Mouse (Mus musculus) fat pad, adult 2 months (tissue): ENCODE measurements at regions not wholly inside any gene's neighbourhood (a gene's known extent, or its start where the extent isn't known, plus 50 kb on each side); places are given as distances from the start of the nearest gene placed in this dataset.

Experiments
- DNase-seq: peaks from one replicate; pipeline ENCODE4 v3.0.0-alpha.2; 2011; ENCODE audit warnings: low read depth, low spot score; ENCODE audit errors: extremely low read depth

- no peak for DNase-seq
These were observed 53.4 kb upstream of the Jun start for GRCm38 (mm10) chr4:95105424-95105823.

GRCm38 (mm10) chr4:95105926-95106622, 54.1 kb upstream of the Jun start:
- DNase-seq = no peak

DNA sequence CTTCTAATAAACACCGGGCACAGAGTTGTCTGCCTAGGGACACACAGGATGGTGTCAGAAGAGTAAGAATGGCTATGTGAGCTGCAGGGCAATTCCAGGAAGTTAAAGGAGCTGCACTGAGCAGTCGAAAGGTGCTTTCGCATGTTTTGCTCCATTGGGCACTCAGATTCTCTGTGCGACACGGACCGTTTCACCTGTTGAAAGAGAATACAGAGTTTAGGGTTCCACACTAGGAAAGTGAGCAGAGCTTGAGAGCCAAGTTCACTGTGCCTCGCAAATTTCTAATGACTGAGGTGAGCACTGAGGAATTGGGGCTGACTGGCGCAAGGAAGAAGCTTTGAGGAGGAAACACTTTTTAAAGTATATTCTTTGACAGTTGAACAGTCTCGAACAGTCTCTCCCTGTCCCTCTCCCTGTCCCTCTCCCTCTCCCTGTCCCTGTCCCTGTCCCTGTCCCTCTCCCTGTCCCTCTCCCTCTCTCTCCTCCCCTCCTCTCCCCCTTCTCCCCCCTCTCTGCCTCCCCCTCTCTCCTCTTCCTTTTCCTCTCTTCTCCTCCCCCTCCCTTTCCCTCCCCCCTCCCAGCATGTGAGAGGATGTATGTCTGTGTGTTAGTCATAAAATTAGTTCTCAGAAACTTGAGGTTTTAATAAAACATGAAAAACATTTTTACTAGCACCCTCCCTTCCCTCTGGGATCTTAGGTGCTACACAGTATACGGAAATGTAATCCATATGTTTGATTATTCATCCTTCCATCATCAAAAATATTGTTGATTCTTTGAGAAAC, 55.1 kb upstream of the Jun start:
- DNase-seq = no peak

- no peak for DNase-seq
These were observed 56.8 kb upstream of the Jun start for GRCm38 (mm10) chr4:95108811-95109210.

- no peak for DNase-seq
These were observed 58.8 kb upstream of the Jun start for GRCm38 (mm10) chr4:95110828-95111227.

DNA sequence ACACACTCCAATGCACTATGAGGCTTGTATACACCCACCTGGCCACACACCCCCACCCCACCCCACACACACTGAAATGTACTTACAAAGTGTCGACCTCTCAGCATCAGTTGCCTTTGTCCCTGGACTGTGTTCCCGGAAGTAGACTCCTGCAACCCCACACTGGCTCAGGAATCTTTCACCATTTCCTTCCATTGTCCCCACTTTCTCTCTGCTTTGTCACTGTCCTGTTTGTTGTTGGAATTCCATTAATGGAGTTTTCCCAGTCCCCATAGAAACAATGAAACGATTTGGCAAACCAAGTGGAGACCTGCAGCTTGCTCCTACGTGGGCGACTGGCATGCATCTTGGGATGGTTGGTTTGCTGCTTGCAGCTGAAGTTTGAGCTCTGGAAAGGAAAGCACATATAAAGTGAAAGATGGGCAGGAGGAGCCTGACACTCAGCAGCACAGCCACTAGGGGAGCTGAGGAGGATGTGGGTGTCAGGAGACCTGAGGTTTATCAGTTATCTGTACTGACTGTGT, 65.2 kb upstream of the Jun start:
- no peak for DNase-seq

DNA sequence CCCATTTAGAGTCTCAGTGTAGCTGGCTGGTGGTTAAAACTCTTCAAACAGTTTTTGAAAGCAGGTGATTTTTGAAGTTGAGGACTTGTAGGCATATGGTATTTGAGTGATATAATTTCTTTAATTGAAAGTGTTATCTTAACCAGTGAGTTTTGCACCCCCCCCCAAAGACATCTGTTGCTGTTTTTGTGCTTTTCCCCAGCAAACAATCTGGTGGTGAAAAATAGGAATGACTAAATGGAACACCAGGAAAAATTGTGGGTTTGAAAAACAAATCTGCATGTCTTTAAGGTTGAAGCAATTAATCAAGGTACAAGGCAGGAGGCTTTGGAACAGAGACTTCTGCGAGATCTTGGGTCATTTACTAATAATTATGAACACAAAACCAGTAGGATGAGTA, 68.9 kb upstream of the Jun start:
- no peak for DNase-seq

GRCm38 (mm10) chr4:95125346-95125745, 73.3 kb upstream of the Jun start:
- DNase-seq = no peak

GRCm38 (mm10) chr4:95127970-95128369, 75.9 kb upstream of the Jun start:
- no peak for DNase-seq

- no peak for DNase-seq
These were observed 81.8 kb upstream of the Jun start for GRCm38 (mm10) chr4:95133815-95134214.

- no peak for DNase-seq
These were observed 82.6 kb upstream of the Jun start for GRCm38 (mm10) chr4:95134611-95135010.

DNA sequence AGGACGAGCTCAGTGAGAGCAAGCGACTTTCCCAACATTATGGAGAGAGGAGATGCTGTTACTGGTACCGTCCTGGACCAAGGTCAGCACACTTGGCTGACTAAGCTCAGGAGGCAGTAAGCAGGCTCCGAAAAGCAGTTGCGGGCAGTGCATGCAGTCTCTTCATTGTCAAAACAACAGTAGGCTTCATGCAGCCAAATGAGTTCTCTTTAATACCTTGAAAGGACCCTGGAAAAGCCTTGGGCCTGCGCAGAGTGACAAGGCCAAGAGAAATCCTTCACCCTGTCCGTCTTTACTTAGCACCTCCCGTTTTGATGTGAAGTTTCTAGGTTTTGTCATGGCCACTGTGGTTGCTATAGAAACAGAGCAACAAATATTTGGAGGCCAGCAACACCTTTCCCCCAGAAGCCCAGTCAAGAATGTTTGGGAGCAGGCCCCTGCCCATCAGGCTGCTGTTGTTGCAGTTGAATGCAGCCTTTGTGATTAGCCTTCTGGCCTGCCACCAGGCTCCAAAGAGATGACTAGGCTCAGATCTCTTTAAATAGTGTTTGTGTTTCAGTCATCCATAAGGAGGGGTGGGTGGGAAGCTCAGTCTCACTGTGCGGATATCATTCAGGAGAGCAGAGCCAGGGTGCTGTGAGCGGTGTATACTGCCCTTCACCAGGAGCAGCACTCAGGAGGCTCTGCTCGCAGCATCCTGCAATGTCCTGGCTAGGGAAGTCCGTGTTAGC, 85.6 kb upstream of the Jun start:
- DNase-seq = no peak

GRCm38 (mm10) chr4:95138676-95139075, 86.7 kb upstream of the Jun start:
- no peak for DNase-seq

DNA sequence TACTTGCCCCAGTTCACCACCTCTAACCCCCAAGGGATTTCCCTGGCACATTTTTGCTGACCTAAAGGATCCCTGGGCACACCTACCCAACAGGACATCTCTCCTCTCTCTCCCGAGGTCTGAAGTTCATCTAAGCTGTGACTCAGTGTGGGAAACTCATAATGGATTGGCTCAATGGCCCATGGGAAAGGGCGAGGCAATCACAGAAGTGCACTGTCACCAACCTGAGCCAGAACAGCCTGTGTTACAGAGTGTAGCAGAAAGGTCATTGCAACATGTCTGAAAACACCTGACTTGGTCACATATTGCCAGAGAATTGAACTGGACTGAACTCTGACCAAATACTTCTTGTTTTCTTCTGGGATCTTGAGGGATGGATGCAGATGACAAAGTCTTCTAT, 89.2 kb upstream of the Jun start:
- DNase-seq = no peak

GRCm38 (mm10) chr4:95143130-95143529, 91.1 kb upstream of the Jun start:
- no peak for DNase-seq

DNA sequence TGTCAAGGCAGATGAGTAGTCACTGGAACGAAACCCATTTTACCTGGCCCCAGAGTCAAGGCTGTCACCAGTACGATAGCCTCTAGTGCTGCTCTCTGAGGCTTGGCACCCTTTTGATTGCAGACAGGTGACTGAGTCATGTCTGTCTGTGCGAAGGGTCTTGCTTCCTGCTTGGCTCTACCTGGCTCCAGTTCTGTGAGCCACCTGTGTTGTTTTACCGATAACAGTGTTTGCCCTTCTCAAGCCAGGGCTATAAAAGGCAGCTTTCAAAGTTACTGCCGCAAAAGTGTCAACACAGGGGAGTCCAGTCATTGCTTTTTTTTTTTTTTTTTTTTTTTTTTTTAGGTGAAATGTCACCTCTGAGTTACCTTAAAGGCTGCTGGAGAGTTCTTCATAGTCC, 91.6 kb upstream of the Jun start:
- DNase-seq = no peak

GRCm38 (mm10) chr4:95144440-95144839, 92.4 kb upstream of the Jun start:
- DNase-seq = no peak

DNA sequence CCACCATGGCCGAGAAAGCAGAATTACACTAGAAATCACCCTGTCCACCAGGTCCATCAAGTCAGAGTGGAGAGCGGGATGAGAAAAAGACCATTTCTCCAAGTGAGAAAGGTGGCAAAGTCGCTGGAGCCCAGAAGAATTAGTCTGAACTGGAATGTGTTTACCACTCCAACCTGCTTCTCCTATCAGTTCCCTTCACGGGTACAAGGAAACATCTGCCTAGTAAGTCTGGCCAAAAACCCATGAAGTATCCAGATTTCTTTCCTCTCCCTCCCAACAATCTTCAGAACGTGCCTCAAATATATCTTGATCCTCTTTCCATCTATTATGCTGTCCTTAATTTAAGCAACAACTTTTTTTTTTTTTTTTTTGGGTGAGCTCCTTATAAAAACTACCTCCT, 94.2 kb upstream of the Jun start:
- no peak for DNase-seq

- no peak for DNase-seq
These were observed 96.6 kb upstream of the Jun start for GRCm38 (mm10) chr4:95148665-95149064.

DNA sequence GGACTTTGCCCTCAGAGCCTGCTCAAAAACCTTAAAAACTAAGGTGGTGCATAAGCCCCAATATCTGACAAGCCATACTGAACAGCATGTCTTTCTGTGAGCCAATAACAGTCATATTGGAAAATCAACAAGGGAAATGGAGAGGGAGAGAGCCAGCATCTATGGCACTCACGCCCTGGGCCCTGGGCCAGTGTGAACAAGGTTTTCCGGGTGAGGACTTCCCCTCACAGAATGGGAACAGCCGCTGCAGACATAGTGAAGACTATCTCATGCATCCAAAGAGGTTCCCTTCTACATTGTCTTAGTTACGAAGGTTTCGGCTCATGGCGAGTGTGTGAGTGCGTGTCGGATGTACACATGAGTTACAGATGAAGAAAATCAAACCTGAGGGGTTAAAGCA, 99.7 kb upstream of the Jun start:
- DNase-seq = no peak

- DNase-seq = no peak
These were observed 100.6 kb upstream of the Jun start for GRCm38 (mm10) chr4:95152431-95153115.
